Mouse (Mus musculus) ES-Bruce4 (cell line): ENCODE results near the gene Hoxd4. TPM values are rescaled to one million over a fixed set of nuclear protein-coding genes. Genes with fewer than 3 reads are reported as not detected.
A peak's percentile ranks its signal among the peaks of the same experiment; 100 is the strongest.

Experiments
- H3K27ac ChIP-seq: 2 replicates; pipeline ENCODE4 v1.5.1; 2012; ENCODE audit warnings: low read length, inconsistent platforms; ENCODE audit not compliant: insufficient read depth
- H3K27me3 ChIP-seq: 2 replicates; pipeline ENCODE4 v1.6.1; 2012; ENCODE audit warnings: mild to moderate bottlenecking, low read length, inconsistent platforms; ENCODE audit not compliant: control insufficient read depth, poor library complexity, insufficient read depth, severe bottlenecking
- H3K36me3 ChIP-seq: 2 replicates; pipeline ENCODE4 v1.6.1; 2012; ENCODE audit warnings: inconsistent platforms, mild to moderate bottlenecking, low read length, moderate library complexity; ENCODE audit not compliant: control insufficient read depth, poor library complexity, insufficient read depth, severe bottlenecking
- H3K4me1 ChIP-seq: one replicate; pipeline ENCODE4 v1.8.1; 2011; ENCODE audit warnings: low read length; ENCODE audit not compliant: control insufficient read depth, insufficient read depth
- H3K4me3 ChIP-seq: 2 replicates; pipeline ENCODE4 v1.5.1; 2011; ENCODE audit warnings: low read depth, mild to moderate bottlenecking, low read length
- H3K9ac ChIP-seq: 2 replicates; pipeline ENCODE4 v1.6.1; 2012; ENCODE audit warnings: low read depth, mild to moderate bottlenecking, inconsistent platforms; ENCODE audit not compliant: poor library complexity, severe bottlenecking
- H3K9me3 ChIP-seq: replicated peaks from 2 replicates; pipeline ENCODE4 v1.6.1; 2012; ENCODE audit warnings: mild to moderate bottlenecking, low read length, inconsistent platforms; ENCODE audit not compliant: control insufficient read depth, poor library complexity, insufficient read depth, severe bottlenecking
- CTCF ChIP-seq: IDR thresholded peaks from one replicate; pipeline ENCODE4 v1.8.1; 2011; ENCODE audit warnings: low read depth, low read length
- EP300 ChIP-seq: IDR thresholded peaks from 2 replicates; pipeline ENCODE4 v1.6.1; 2011; ENCODE audit warnings: low read depth, low read length; ENCODE audit not compliant: insufficient read depth
- POLR2A ChIP-seq: IDR thresholded peaks from one replicate; pipeline ENCODE4 v1.8.1; 2011; ENCODE audit warnings: low read length; ENCODE audit not compliant: insufficient read depth
- polyA plus RNA-seq: library from polyadenylated mRNA; stranded (reverse); fragments of >200 nt; gene quantifications from 2 replicates; pipeline ENCODE4 v1.2.4, GENCODE M21; 2011; ENCODE audit warnings: low read depth; ENCODE audit not compliant: missing spikeins, insufficient read depth, insufficient read length

The Hoxd4 gene
- polyA plus RNA-seq, 1 experiment = 0.40 TPM

- Histone ChIP-seq H3K27ac (no peak overlapping the region), H3K9me3 (no peaks in the 10 kb centered on the region), H3K9ac (no peak overlapping the region), H3K27me3 (peaks cover 24% of the 10 kb centered on the region), H3K4me1 (no peaks in the 10 kb centered on the region), H3K4me3 (peak overlapping the region; percentile 18), H3K36me3 (no peaks in the 10 kb centered on the region)
- TF ChIP-seq POLR2A (no peak), CTCF (no peak), EP300 (no peak)
Measured at GRCm38 (mm10) chr2:74746298-74746921, 34.7 kb downstream of the Hoxd4 start.

GRCm38 (mm10) chr2:74747006-74747405 is 35.3 kb downstream of the Hoxd4 start:
- Histone ChIP-seq H3K27me3 (peaks cover 28% of the 10 kb centered on the region), H3K27ac (no peak overlapping the region), H3K36me3 (no peaks in the 10 kb centered on the region), H3K9me3 (no peaks in the 10 kb centered on the region), H3K4me1 (no peaks in the 10 kb centered on the region), H3K4me3 (peak overlapping the region; percentile 18), H3K9ac (no peak overlapping the region)
- TF ChIP-seq EP300 = no peak
- TF ChIP-seq CTCF = no peak
- no peak for TF ChIP-seq POLR2A

GRCm38 (mm10) chr2:74747661-74748141 is 36.0 kb downstream of the Hoxd4 start:
- no peaks in the 10 kb centered on the region for H3K36me3 ChIP-seq
- H3K9ac ChIP-seq = no peak overlapping the region
- H3K4me1 ChIP-seq = no peaks in the 10 kb centered on the region
- no peak for TF ChIP-seq POLR2A
- TF ChIP-seq CTCF = no peak
- no peak for TF ChIP-seq EP300
- no peak overlapping the region for H3K4me3 ChIP-seq
- H3K27me3 ChIP-seq = peaks cover 32% of the 10 kb centered on the region
- no peaks in the 10 kb centered on the region for H3K9me3 ChIP-seq
- no peak overlapping the region for H3K27ac ChIP-seq

GRCm38 (mm10) chr2:74748436-74748995 is 36.8 kb downstream of the Hoxd4 start:
- TF ChIP-seq EP300 (no peak), CTCF (no peak), POLR2A (no peak)
- no peak overlapping the region for H3K9ac ChIP-seq
- H3K4me3 ChIP-seq = no peak overlapping the region
- H3K27me3 ChIP-seq = peaks cover 40% of the 10 kb centered on the region
- no peaks in the 10 kb centered on the region for H3K36me3 ChIP-seq
- H3K9me3 ChIP-seq = no peaks in the 10 kb centered on the region
- no peak overlapping the region for H3K27ac ChIP-seq
- no peaks in the 10 kb centered on the region for H3K4me1 ChIP-seq

- no peaks in the 10 kb centered on the region for H3K4me1 ChIP-seq
- H3K9me3 ChIP-seq = no peaks in the 10 kb centered on the region
- H3K27me3 ChIP-seq = peaks cover 41% of the 10 kb centered on the region
- H3K4me3 ChIP-seq = peak overlapping the region; percentile 19
- H3K9ac ChIP-seq = no peak overlapping the region
- TF ChIP-seq CTCF (no peak), POLR2A (no peak), EP300 (no peak)
- no peak overlapping the region for H3K27ac ChIP-seq
- H3K36me3 ChIP-seq = no peaks in the 10 kb centered on the region
Measured at GRCm38 (mm10) chr2:74749337-74750121, 37.8 kb downstream of the Hoxd4 start.
